In genomic region chr9:73039222-73039945, GRCm38 (mm10) we compare ENCODE assay signal across 8 mouse cellular contexts. TPM values are rescaled to one million over a fixed set of nuclear protein-coding genes. Genes with fewer than 3 reads are reported as not detected.
A peak's percentile ranks its signal among the peaks of the same experiment; 100 is the strongest.
DNase-seq lines count a peak whose midpoint lies in the region; ATAC-seq and TF ChIP-seq lines count a peak whose summit lies in the region.

No protein-coding gene starts in this region.

- WGBS in lung, embryonic 15.5 days: under 1% methylated on average over 49 of the region's 49 CpGs
- WGBS in olfactory bulb, adult 2 months: under 1% methylated on average over 49 of the region's 49 CpGs

- TF ChIP-seq CTCF in olfactory bulb, adult 2 months (IDR thresholded peaks at IDR 0.05; ENCODE audit: insufficient read depth, low read depth, low read length): no peak

- H3K36me3 ChIP-seq in lung, embryonic 15.5 days: 0 out of 2 replicates have a peak, but pooled peaks cover 3% of the 10 kb centered on the region

- TF ChIP-seq POLR2A in olfactory bulb, adult 2 months (IDR thresholded peaks at IDR 0.05; ENCODE audit: insufficient read depth, low read depth, low read length): no peak; the same call in 1 of the 2 replicates

- peak; percentile 70 to 87 for ATAC-seq in hematopoietic stem cell, adult 5-6 weeks (replicated peaks in 1 of 2; ENCODE audit: insufficient read depth in 1 of 2, low FRiP score in 2 of 2, low TSS enrichment in 1 of 2, low read depth in 1 of 2, poor library complexity in 2 of 2, severe bottlenecking in 2 of 2)
- peak; percentile 86 for ATAC-seq in lung, embryonic 15.5 days (ENCODE audit: borderline replicate concordance, extremely low read depth, low FRiP score, low TSS enrichment)

- peak overlapping the region; percentile 77 for H3K27ac ChIP-seq in lung, embryonic 15.5 days
- H3K27ac ChIP-seq in olfactory bulb, adult 2 months (ENCODE audit: insufficient read depth, low read depth, low read length): peak overlapping the region; percentile 70

- H3K4me3 ChIP-seq in lung, embryonic 15.5 days: peak overlapping the region; percentile 91
- H3K4me3 ChIP-seq in olfactory bulb, adult 2 months (ENCODE audit: insufficient read depth, low read depth, low read length): peak overlapping the region; percentile 91

- no peaks in the 10 kb centered on the region for H3K9me3 ChIP-seq in lung, embryonic 15.5 days

- H3K27me3 ChIP-seq in lung, embryonic 15.5 days: no peaks in the 10 kb centered on the region

- peak overlapping the region; percentile 86 for H3K9ac ChIP-seq in lung, embryonic 15.5 days

- peaks cover 20% of the 10 kb centered on the region for H3K4me1 ChIP-seq in lung, embryonic 15.5 days
- H3K4me1 ChIP-seq in olfactory bulb, adult 2 months (ENCODE audit: control insufficient read depth, insufficient read depth, low read length): peaks cover 4% of the 10 kb centered on the region

- H3K4me2 ChIP-seq in lung, embryonic 15.5 days: peak overlapping the region; percentile 86

- DNase-seq in MN1 (ENCODE audit: low spot score): peak; percentile 89
- peak; percentile 92 for DNase-seq in cerebellum, adult 8-10 months
- DNase-seq in forelimb bud, embryonic 11.5 days (ENCODE audit: low read depth, low spot score): peak; percentile 89
- peak; percentile 75 for DNase-seq in layer of hippocampus, adult 9-10 months (ENCODE audit: low spot score)
- peak; percentile 86 to 87 for DNase-seq in thymus, adult 18-20 months

RNA-seq across cellular contexts. Expression of gene Pigb, which starts 0.8 kb away (rescaled TPM):
- 8.7 and 13.1 TPM in 2 replicates for total RNA-seq in hematopoietic stem cell, adult 5-6 weeks (2017)
- 9.5 and 12.7 TPM in 2 replicates for polyA plus RNA-seq in lung, embryonic 15.5 days (2015; fragmentation: Nextera tagmentation; extraction: Ambion mirVana)
- not detected in 2 replicates for polyA plus RNA-seq in olfactory bulb, adult 2 months (2012; ENCODE audit: insufficient read depth, insufficient read length, low replicate concordance, missing spikeins)

RNA-seq across cellular contexts. Expression of gene Rab27a, which starts 5.3 kb away (rescaled TPM):
- total RNA-seq in hematopoietic stem cell, adult 5-6 weeks (2017): 85.9 and 109 TPM in 2 replicates
- polyA plus RNA-seq in lung, embryonic 15.5 days (2015; fragmentation: Nextera tagmentation; extraction: Ambion mirVana): 8.8 and 10.1 TPM in 2 replicates
- not detected in 2 replicates for polyA plus RNA-seq in olfactory bulb, adult 2 months (2012; ENCODE audit: insufficient read depth, insufficient read length, low replicate concordance, missing spikeins)

RNA-seq across cellular contexts. Expression of gene Ccpg1, which starts 54.2 kb away (rescaled TPM):
- total RNA-seq in hematopoietic stem cell, adult 5-6 weeks (2017): 66.4 and 74.7 TPM in 2 replicates
- 28.7 and 31.3 TPM in 2 replicates for polyA plus RNA-seq in lung, embryonic 15.5 days (2015; fragmentation: Nextera tagmentation; extraction: Ambion mirVana)
- polyA plus RNA-seq in olfactory bulb, adult 2 months (2012; ENCODE audit: insufficient read depth, insufficient read length, low replicate concordance, missing spikeins): not detected in 2 replicates

RNA-seq across cellular contexts. Expression of gene Ccpg1os, which starts 54.2 kb away (rescaled TPM):
- total RNA-seq in hematopoietic stem cell, adult 5-6 weeks (2017): 11.6 and 15.3 TPM in 2 replicates
- 19.7 and 20.6 TPM in 2 replicates for polyA plus RNA-seq in lung, embryonic 15.5 days (2015; fragmentation: Nextera tagmentation; extraction: Ambion mirVana)
- polyA plus RNA-seq in olfactory bulb, adult 2 months (2012; ENCODE audit: insufficient read depth, insufficient read length, low replicate concordance, missing spikeins): not detected in 2 replicates

Comparison
In these comparisons a context has a peak if more than half of its experiments do, and no peak if none do; other contexts are left out.
1. Peak in every context shown above with its lines: DNase-seq, ATAC-seq, H3K4me3 ChIP-seq and H3K27ac ChIP-seq.